Mouse (Mus musculus) thymus, postnatal 0 days (tissue): ENCODE results near the gene Adamts12. TPM values are rescaled to one million over a fixed set of nuclear protein-coding genes. Genes with fewer than 3 reads are reported as not detected.

Experiments used
- DNase-seq: peaks from one replicate; pipeline ENCODE4 v3.0.0-alpha.2; 2015; ENCODE audit warnings: low spot score
- polyA plus RNA-seq: library from polyadenylated mRNA; unstranded; fragments of >200 nt; fragmentation: Nextera tagmentation; extraction: Ambion mirVana; gene quantifications from 2 replicates; pipeline ENCODE4 v1.2.1, GENCODE M21; 2015

The Adamts12 gene
- polyA plus RNA-seq, 1 experiment from 2014 or later, result 0.48 TPM

GRCm38 (mm10) chr15:11396421-11396820, 331.8 kb downstream of the Adamts12 start:
- no peak for DNase-seq

Other genes with a start within 250 kb of the Adamts12 start
- gene C1qtnf3, start 112.5 kb upstream of the Adamts12 start, polyA plus RNA-seq, result 2.2 and 2.8 TPM in 2 replicates
- gene Amacr, start 83.0 kb upstream of the Adamts12 start, polyA plus RNA-seq, result 8.1 and 8.8 TPM in 2 replicates
- gene Slc45a2, start 64.1 kb upstream of the Adamts12 start, polyA plus RNA-seq, result 0.05 and 0.13 TPM in 2 replicates
- 0.03 and 0.04 TPM in 2 replicates for gene Rxfp3, start 26.8 kb upstream of the Adamts12 start, polyA plus RNA-seq